Mouse (Mus musculus) left cerebral cortex, adult 2 months (tissue): ENCODE results near the gene Tdpoz2. TPM values are rescaled to one million over a fixed set of nuclear protein-coding genes. Genes with fewer than 3 reads are reported as not detected.
"Not testable (repeated sequence)": the region's sequence is repeated elsewhere in the genome, so short reads cannot be mapped to it uniquely, and the experiment has no call there.

Experiments
- DNase-seq, 2 experiments: peaks; one replicate each; pipeline ENCODE4 v3.0.0; 2021 to 2022; ENCODE audit warnings: low spot score in 2 of 2, mixed read lengths in 1 of 2; ENCODE audit errors: extremely low spot score in 1 of 2
- H3K27ac ChIP-seq: fragments of 200-600 bp; 2 replicates; pipeline ENCODE4 v1.8.1; 2022
- H3K4me3 ChIP-seq: fragments of 200-600 bp; 2 replicates; pipeline ENCODE4 v1.8.1; 2022
- CTCF ChIP-seq: fragments of 200-600 bp; IDR thresholded peaks from 2 replicates; pipeline ENCODE4 v1.8.1; 2022; ENCODE audit warnings: antibody characterized with exemption, mild to moderate bottlenecking, moderate library complexity
- intact Hi-C: fragments of 180-260 bp; cut with DNase I; formaldehyde crosslinking; loops from one replicate; pipeline ENCODE4 v1.15.1; 2025
- long read RNA-seq, 2 experiments: library from polyadenylated mRNA; stranded (forward); transcript quantifications; one replicate each; pipeline ENCODE4 v2.0.0; 2021; ENCODE audit warnings: borderline mapping rate in 2 of 2
- total RNA-seq, 2 experiments: library from RNA; stranded (reverse); gene quantifications; 2 replicates each; pipeline ENCODE4 v1.2.3; 2021

The Tdpoz2 gene
- not detected for total RNA-seq
- long read RNA-seq, experiment 1, result 0 reads
- long read RNA-seq, experiment 2, result 0 reads

- no peak within 1 kb of the TSS for H3K27ac ChIP-seq
- DNase-seq, result no peak
- intact Hi-C loops, result no loop called here
- TF ChIP-seq CTCF, result no peak
- H3K4me3 ChIP-seq, result no peak within 1 kb of the TSS
Measured at GRCm38 (mm10) chr3:93652586-93652985, at the start of gene Tdpoz2. Gene Tdpoz2, minus strand, starts transcription at chr3:93652686.

GRCm38 (mm10) chr3:93692970-93693369 lies 40.5 kb upstream of the Tdpoz2 start, which contains the start of gene Gm37596:
Gene Gm37596, minus strand, starts transcription at chr3:93693070.
- H3K4me3 ChIP-seq, H3K27ac ChIP-seq, DNase-seq, intact Hi-C loops: not testable (repeated sequence)

GRCm38 (mm10) chr3:93676210-93676609 lies 23.7 kb upstream of the Tdpoz2 start, which contains the start of gene Tdpoz1:
Gene Tdpoz1, minus strand, starts transcription at chr3:93676310.
- DNase-seq, H3K27ac ChIP-seq, H3K4me3 ChIP-seq, intact Hi-C loops: not testable (repeated sequence)

- H3K27ac ChIP-seq, intact Hi-C loops, DNase-seq, H3K4me3 ChIP-seq: not testable (repeated sequence)
Measured at GRCm38 (mm10) chr3:93670805-93671503, 18.5 kb upstream of the Tdpoz2 start.

- intact Hi-C loops, result no loop called here
- DNase-seq, result no peak
- H3K4me3 ChIP-seq, result no peak overlapping the region
- no peak overlapping the region for H3K27ac ChIP-seq
- TF ChIP-seq CTCF, result no peak
Measured at GRCm38 (mm10) chr3:93654260-93654659, 1.8 kb upstream of the Tdpoz2 start.

GRCm38 (mm10) chr3:93630917-93631714 lies 21.4 kb downstream of the Tdpoz2 start:
- DNase-seq, intact Hi-C loops, H3K27ac ChIP-seq, H3K4me3 ChIP-seq: not testable (repeated sequence)

GRCm38 (mm10) chr3:93608970-93609369 lies 43.5 kb downstream of the Tdpoz2 start:
- intact Hi-C loops, result loop anchor here (10.0 kb wide), 1 partner anchor 244 kb away; no protein-coding TSS in a partner anchor
- H3K27ac ChIP-seq, DNase-seq, H3K4me3 ChIP-seq: not testable (repeated sequence)
- TF ChIP-seq CTCF, result peak; percentile 69

GRCm38 (mm10) chr3:93601903-93602302 lies 50.6 kb downstream of the Tdpoz2 start:
- no peak for DNase-seq
- Histone ChIP-seq H3K27ac (no peak overlapping the region), H3K4me3 (no peak overlapping the region)
- TF ChIP-seq CTCF, result no peak
- intact Hi-C loops, result loop anchor here (10.0 kb wide), 1 partner anchor 237 kb away; no protein-coding TSS in a partner anchor

Other genes with a start within 250 kb of the Tdpoz2 start
- 1 to 10 TPM; 2.5 to 2.6 TPM for gene Tchh, start 210.4 kb downstream of the Tdpoz2 start, total RNA-seq
- not detected for gene Tchhl1, start 183.9 kb downstream of the Tdpoz2 start, total RNA-seq
- 10 to 100 TPM in 1 of 2 experiments, 1 to 10 TPM in 1; 8.0 to 11.0 TPM for gene S100a11, start 132.2 kb downstream of the Tdpoz2 start, total RNA-seq
- gene S100a10, start 97.6 kb downstream of the Tdpoz2 start, total RNA-seq, result 10 to 100 TPM; 42.6 to 43.7 TPM
- gene Tdpoz1, start 23.6 kb upstream of the Tdpoz2 start, total RNA-seq, result not detected
- gene Gm37596, start 40.4 kb upstream of the Tdpoz2 start, total RNA-seq, result not detected
- gene Gm5773, start 120.3 kb upstream of the Tdpoz2 start, total RNA-seq, result not detected
- gene Tdpoz4, start 143.7 kb upstream of the Tdpoz2 start, total RNA-seq, result not detected
- gene Tdpoz3, start 173.3 kb upstream of the Tdpoz2 start, total RNA-seq, result not detected